Mouse (Mus musculus): ENCODE results near the gene Nfe2l3. TPM values are rescaled to one million over a fixed set of nuclear protein-coding genes. Genes with fewer than 3 reads are reported as not detected.
"Not testable (repeated sequence)": the region's sequence is repeated elsewhere in the genome, so short reads cannot be mapped to it uniquely, and the experiment has no call there.

Nfe2l3 gene
- total RNA-seq, 2 experiments from 2014 or later = 0.20 to 0.26 TPM

DNA sequence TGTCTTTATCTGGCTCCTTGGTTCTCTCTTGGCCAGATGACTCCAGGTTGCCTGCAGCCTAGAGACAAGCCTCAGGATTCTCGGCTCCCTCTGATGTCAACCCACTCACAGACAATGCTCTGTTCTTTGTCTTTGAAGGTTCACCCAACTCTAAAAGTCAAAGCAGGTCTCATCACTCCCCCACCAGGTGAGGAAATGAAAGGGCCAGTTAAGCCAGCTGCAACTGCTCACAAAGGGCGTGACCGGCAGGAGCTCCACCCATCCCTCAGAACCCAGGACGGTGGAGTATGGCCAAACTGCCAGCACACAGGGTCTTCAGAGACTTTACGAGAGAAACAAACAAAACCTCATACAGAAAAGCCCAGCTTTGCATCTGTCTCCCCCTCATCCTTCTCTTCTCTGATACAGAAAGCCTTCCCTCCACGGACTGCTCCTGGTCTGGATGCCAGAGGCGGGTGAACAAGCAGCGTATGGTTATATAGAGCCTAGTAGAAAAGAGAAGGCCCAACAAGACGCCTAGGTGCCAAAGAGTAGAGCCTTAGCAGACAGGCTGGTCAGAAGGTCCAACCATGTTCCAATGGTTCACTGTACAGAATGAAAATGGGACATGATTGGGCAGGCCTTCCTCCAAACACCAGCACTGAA, 9.8 kb downstream of the Nfe2l3 start:
- no peak for DNase-seq

DNA sequence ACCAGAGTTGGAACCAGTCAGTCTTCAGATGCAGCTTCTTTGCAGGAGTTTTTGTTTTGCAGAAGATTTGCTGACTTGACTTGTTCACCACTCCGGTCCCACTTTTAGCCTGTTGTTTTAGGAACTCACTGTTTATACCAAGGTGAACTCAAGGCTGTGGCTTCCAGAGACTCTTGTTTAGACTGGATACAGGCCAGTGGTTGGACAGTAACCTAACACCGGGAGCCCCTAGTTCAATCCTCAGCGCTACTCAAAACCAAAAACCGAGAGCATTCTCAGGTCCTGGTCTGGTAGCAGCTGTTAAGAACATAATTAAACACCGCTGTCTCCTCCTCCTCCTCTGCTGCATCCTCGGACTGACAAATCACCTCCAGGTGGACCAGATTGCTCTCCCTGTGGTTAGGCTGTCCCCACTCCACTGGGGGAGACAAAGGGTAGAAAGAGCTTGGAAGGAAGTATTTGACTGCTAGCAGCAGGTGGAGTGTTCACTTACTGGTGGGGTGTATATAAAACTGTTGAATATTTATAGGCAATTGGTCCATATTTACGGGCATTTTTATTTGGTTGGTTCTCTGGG, 20.5 kb downstream of the Nfe2l3 start:
- DNase-seq = no peak

DNA sequence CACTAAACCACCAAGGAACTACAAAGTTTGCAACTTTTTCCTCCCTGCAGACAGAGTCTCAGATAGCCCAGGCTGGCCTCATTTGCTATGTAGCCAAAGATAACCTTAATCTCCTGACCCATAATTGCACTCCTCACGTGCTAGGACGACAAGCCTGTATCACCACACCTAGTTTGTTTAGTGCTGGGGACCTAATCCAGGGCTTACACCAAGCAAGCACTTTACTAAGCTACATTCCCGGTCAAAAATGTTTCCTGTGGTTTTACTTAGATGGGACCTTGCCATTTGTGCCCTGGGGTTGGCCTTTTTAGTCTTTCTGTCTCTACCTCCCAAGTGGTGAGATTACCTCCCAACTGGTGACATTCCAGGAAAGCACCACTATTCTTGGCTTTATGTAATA, 22.5 kb downstream of the Nfe2l3 start:
- DNase-seq = no peak

DNA sequence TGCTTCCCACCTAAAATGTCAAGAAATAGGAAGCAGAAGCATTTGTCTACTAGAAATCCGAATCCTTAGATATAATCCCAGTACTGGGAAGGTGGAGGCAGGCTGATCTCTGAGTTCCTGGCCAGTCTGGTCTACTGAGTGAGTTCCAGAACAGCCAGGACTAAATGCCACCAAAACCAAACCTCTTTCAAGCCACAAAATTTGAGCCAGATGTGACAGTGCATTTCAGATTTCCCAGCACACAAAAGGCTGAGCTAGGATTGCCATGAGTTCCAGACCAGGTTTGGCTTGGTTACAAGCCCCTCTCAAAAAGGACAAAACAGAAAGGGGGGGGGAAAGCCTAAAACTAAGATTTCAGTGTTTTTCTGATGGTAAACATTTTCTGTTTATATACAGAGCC, 23.7 kb downstream of the Nfe2l3 start:
- DNase-seq = no peak

DNA sequence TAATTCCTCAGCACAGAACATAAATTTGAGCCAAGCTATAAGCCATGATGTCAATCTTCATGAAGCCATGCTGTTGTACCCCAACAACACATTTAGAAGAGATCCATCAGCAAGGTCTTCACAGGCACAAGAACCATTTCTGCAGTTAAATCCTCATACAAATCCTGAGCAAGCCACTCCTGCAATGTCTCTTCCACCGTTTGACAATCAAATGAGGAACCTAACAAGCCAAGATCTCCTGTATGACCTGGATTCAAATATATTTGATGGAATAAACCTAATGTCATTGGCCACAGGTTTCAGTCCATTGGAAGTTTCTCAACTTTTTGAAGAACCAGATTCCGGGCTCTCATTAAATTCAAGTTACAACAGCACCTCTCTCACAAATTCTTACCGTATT, 24.8 kb downstream of the Nfe2l3 start:
- no peak for DNase-seq

DNA sequence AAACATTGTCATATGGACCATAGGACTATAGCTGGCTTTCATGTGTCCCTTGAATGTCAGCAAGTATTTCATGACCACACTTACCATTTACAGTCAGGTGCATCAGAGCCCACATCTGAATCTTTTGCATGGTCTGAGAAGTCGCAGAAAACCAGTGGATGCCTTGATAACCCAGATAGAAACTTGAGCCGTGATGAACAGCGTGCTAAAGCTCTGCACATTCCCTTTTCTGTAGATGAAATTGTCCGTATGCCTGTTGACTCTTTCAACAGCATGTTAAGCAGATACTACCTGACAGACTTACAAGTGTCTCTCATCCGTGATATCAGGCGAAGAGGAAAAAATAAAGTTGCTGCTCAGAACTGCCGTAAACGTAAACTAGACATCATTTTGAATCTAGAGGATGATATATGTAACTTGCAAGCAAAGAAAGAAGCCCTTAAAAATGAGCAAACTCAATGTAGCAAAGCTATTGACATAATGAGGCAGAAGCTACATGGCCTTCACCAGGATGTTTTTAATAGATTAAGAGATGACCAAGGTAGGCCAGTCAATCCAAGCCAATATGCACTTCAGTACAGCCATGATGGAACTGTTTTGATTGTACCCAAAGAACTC, 25.4 kb downstream of the Nfe2l3 start:
- no peak for DNase-seq

DNA sequence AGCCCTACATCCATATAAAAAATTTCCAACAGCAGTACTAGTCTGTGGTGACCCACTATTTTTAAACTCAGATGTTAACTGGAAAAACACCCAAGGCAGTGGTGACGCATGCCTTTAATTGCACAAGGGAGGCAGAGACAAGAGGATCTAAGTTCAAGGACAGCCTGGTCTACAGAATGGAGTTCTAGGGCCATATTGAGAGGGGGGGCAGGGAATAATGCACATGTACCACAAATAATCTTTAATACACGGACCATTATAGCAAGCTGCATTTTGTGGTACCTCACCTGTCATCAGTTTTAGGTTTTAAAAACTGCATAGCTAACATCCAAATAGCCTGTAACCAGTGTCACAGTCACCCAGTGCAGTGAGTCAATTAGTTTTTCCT, 26.4 kb downstream of the Nfe2l3 start:
- peak; percentile 34 to 74 for DNase-seq

DNA sequence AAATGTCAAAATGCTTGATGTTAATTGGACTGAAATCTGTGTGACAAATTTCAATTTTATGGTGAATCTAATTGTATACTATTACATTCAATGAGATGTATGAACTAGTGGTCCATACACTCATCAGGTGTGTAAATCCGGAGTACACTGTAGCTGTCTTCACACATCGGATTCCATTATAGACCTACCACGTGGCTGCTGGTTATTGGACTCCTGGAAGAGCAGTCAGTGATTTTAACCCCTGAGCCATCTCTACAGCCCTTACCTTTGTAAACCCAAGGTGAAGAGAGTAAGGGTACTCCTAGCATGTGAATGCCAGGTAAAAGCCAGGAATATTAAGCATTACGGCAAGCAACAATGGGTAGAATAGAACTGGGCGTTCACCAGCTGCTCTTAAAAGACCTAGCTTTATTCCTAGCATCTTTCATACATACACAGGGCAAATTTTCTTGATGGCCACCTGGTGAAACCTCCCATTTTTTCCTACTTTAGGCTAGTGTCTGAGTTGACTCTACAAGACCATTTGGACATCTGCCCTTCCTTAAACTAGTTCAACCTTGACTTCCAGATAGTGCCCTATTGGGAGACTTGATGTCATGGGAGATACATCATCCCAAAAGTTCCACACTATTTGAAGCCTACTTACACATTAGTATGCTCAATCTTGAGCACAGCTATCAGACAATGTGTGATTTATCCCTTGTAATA, 27.0 kb downstream of the Nfe2l3 start:
- no peak for DNase-seq

DNA sequence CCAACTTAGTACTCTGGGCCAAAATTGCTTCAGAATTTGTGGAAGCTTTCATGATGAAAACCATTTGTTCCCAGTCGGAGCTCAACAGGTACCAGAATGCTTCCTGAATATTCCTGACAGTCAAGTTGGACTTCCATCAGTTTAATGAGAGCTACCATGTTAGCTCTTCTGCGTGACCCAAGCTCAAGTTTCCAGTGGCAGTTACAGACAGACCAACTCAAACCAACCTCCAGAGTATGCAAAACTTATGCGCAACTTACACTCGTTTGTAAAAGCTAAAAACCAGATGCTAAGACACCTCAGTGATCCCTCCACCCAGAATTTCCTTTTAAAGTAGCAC, 27.5 kb downstream of the Nfe2l3 start:
- no peak for DNase-seq

DNA sequence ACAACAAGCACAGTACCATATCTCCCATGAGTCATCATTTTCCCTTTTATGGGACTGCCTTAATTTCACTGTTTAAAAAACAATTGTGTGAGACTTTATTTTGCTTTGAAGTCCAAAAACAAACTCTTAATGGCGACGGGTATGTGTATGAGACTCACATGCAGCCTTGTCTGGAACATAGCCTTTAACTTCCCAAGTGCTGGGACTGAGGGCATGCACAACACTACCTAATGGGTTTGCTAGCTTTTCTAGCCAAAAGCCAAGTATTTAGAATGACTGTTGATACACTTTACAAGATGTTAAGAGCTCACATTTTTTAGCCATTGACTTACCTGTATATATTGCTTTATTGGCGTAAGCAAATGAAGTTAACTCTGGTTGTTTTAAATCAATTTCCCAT, 27.9 kb downstream of the Nfe2l3 start:
- DNase-seq = no peak

DNA sequence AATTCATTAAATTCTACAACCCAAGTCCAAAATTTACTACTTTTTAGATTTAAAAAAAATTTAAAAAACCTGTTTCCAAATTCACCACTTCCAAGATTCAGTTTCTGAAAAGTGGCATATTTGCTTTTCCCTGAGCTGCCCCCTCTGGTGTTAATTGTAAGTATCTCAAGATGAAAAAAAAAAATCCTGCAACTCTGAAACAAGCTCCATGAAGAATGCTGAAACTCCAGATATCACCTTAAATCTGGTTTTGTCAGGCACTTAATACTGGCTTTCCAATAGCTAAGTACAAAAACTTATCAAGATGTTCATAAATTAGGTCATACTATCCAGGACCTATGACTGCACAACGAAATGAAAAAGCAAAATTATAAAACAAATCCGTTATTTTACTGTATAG, 35.2 kb downstream of the Nfe2l3 start:
- no peak for DNase-seq

DNA sequence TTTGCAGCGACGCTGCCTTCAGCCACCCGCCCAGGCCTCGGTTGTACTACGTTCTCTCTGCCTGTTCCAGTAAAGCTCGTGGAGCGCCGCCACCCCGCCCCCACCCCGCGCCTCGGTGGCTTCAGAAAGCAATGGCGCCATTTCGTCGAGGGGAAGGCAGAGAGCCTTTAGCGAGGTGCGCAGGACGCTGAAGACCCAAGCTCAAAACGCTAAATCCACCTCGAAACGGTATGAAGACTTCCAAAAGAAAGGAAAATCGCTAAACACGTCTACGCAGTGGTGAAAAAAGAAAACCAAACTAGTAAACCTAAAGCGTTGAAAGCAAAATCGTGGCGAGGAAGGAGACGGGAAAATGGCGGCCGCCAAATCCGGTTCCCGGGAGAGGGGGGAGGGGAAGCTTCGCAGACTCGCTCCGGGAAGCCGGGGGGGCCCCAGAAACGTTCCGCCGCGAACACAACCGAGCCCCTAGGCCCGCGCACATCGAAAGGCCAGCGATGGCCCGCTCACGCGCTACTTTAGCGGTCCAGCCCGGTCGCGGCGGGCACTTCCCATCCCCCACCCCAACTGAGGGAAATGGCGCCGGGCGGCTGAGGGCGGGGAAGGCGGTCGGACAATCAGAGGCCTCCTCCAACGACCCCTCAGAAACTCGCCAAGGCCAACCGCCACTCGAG, 36.6 kb downstream of the Nfe2l3 start:
- DNase-seq = peak; percentile 77 to 83

DNA sequence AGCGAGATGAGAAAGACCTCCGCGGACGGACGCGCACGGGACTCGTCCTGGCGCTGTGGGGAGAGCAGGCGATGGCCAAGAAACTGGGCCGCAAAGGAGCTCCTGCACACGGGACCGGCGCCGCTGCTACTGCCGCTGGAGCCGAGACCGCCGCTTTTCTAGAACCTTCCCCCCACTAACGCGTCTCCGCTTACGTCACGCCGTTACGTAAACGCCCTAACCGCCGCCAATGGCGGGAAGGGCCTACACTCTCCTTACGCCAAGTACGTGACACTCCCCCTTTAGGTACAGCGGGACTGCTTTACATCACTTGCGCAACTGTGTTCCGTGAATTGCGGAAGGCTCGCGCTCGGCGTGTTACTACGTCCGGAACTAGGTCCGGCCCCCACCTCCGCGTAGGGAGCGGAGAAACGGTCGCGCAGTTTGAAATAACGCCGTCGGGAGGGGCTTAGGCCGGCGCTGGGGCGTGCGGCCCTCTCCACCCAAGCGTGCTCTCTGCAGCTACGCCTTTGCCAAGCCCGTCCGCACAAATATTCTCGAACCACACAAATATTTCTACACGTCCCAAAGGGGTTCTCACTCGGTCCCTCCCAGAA, 37.3 kb downstream of the Nfe2l3 start, which contains the start of gene Hnrnpa2b1:
TSS of gene Hnrnpa2b1 (minus strand) at position 180 of the 596 bp plus-strand sequence.
- peak; percentile 95 to 98 for DNase-seq

DNA sequence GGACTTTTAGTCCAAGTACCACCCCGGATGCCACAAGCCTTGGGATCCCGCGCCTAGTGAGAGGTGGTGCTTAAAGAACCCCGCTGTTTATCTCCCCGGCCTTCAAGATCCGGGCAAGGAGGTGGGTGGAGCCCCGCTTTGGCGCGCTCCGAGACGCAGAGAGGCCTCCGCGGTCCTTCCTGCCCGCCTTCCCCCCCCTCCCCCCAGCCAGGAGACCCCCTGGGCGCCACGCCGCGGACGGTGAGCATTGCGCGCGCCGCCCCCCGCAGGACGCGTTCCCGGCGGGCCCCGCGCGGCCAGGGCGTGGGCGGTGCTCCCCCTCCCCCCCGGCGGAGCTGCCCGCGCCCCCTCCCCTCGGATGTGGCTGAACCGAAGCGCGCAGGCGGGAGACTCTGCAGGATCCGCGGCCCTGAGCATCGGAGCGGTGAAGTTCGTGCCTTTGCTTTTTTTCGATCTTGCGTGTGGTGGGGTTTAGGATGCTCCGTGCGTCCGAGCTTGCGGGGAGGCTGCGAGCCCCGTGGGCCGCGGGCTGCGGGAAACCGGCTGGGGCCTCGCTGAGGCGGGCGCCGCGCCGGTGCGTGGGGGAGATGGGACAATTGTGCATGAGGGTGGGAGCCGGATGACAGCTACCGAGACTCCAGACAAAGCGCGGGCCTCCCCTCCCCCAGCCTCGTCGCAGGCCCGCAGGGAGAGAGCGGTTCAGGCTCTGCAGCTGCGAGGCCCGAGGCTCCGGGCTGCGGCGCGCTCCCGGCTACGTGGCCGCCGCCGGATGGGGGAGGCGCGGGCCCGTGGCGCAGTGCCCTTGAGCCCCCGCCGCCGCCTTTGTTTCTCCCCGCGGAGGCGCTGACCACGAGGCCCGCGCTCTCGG, 38.1 kb downstream of the Nfe2l3 start, which contains the start of gene Cbx3:
TSS of gene Cbx3 (plus strand) at position 50 of the 868 bp plus-strand sequence.
- peak; percentile 83 to 93 for DNase-seq

DNA sequence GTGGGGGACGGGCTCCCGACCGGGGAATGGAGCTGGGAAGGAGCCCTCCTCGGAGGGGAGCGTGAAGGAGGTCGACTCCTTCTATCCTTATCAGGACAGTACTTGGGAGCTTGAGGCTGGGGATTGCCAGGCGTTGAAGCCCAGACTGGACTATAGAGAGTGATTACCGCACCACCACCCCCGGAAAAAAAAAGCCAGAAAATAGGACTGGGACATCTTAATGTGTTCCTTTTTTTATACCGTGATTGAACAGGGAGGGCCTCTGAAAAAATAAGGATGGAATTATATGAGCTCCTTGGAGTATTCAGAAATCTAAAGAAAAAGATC, 38.7 kb downstream of the Nfe2l3 start:
- DNase-seq = no peak

DNA sequence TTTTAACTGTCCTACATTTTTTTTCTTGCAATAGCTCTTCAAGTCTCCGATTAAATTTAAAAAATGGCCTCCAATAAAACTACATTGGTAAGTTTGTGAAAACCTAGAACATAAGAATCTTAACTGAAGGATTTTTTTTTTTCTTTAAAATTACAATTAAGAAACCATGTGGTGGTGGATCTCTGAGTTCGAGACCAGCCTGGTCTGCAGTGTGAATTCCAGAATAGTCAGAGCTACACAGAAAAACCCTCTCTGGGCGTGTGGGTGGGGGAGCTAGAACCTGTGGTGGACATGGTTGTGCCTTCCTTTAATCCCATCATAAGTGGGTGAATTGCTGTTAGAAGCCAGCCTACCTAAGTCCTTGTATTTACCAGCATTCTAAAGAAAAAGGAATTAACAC, 39.3 kb downstream of the Nfe2l3 start:
- DNase-seq = no peak

DNA sequence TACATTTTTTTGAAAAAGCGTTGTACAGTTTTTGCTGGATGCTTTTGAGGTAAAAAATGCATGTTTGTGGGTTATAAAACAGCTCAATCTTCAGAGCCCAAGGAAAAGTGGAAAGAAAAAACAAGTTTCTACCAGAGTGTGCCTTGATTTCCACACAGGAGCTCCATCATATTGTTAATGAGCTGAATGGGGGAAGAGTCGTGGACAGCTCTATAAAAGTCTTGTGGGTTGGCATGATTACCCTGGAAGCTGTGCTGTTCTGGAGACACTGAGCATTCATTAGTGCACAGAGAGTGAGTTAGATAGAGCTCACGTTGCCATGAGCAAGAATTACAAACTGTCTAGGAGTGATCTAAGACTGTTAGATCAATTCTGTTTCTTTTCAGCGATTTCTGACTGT, 39.7 kb downstream of the Nfe2l3 start:
- DNase-seq = no peak

DNA sequence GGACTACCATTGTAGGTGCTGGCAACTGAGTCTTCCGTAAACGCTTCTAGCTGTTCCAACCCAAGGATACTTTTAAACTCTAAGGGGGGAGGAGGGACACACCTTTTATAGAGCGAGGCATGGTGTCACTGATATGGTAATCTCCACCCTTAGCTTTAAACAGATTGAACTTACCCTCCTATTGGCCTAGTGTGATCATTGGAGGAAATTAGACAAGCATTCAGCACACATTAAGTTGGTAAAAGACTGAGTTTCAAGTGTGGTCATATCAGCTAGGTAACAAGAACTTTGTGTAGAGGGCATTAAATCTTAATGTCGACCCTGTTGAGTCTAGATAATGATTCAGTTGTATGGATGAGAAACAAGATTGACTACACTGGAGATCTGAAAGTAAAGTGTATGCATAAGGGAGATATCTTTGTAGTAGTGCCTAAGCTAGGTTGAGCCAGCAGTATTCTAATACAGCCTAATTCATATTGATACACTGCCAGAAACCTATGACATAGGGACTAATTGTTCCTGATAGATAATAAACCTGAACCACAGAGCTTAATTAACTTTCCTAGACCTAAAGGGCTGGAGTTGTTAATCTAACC, 46.8 kb downstream of the Nfe2l3 start:
- no peak for DNase-seq

DNA sequence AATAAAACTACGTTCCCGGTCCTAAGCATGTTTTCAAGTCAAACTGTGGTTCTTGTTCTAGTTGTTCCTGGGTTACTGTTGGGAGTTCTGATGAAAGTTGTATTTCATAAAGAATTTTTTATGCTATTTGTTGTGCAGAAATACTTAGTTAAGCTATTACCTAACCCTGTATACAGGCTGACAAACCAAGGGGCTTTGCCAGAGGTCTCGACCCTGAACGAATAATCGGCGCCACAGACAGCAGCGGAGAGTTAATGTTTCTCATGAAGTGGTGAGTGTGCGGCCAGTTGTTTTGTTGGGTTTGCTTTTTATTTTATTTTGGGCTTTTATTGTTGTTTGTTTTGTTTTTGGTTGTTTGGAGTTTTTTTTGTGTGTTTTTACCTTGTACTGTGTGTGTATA, 49.1 kb downstream of the Nfe2l3 start:
- no peak for DNase-seq

DNA sequence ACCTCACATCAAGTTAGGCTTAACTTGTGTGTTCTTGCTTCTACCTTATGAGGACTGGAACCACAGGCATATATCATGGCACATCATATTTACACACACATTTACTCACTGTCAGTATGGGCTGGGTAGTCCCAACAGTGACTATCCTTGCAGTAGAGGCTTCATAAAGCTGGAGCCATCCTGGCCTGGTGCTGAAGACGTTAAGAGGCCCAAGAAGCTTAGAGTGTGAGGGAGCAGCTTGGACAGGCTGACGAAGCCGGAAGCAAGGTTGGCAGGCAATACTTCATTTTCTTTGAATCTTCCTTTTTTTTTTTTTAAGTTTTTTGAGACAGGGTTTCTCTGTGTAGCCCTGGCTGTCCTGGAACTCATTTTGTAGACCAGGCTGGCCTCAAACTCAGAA, 51.4 kb downstream of the Nfe2l3 start:
- no peak for DNase-seq

DNA sequence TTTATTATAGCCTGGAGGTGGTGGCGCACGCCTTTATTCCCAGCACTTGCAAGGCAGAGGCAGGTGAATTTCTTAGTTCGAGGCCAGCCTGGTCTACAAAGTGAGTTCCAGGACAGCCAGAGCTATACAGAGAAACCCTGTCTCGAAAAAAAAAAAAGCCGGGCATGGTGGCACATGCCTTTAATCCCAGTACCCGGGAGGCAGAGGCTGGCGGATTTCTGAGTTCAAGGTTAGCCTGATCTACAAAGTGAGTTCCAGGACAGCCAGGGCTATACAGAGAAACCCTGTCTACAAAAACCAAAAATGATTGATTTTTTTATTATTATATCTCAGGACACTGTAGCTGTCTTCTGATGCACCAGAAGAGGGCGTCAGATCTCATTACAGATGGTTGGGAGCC, 52.1 kb downstream of the Nfe2l3 start:
- not testable (repeated sequence) for DNase-seq

Measured in adrenal gland, postnatal 36 days (tissue).